Mouse (Mus musculus) spleen, adult 18-20 months (tissue): Measurements from ENCODE around the gene Olfr788.

Source experiments
- DNase-seq, 2 experiments: peaks; one replicate each; pipeline ENCODE4 v3.0.0; 2022; ENCODE audit warnings: mixed read lengths in 2 of 2

The Olfr788 gene

GRCm38 (mm10) chr10:129470698-129471097 is at the start of gene Olfr788:
TSS of gene Olfr788 (plus strand) at chr10:129470998.
- no peak for DNase-seq

GRCm38 (mm10) chr10:129427006-129427405 is 43.8 kb upstream of the Olfr788 start, which contains the start of gene Olfr786:
TSS of gene Olfr786 (plus strand) at chr10:129427306.
- DNase-seq = no peak

GRCm38 (mm10) chr10:129461562-129461961 is 9.2 kb upstream of the Olfr788 start, which contains the start of gene Olfr787:
TSS of gene Olfr787 (plus strand) at chr10:129461862.
- DNase-seq = no peak

- no peak for DNase-seq
These were observed 2.5 kb downstream of the Olfr788 start for GRCm38 (mm10) chr10:129473256-129473655.

GRCm38 (mm10) chr10:129473723-129474122 is 2.9 kb downstream of the Olfr788 start:
- no peak for DNase-seq

GRCm38 (mm10) chr10:129484452-129484851 is 13.7 kb downstream of the Olfr788 start, which contains the start of gene Olfr789:
TSS of gene Olfr789 (plus strand) at chr10:129484752.
- DNase-seq = no peak

- no peak for DNase-seq
These were observed 19.3 kb downstream of the Olfr788 start for GRCm38 (mm10) chr10:129490101-129490500.

GRCm38 (mm10) chr10:129498192-129498591 is 27.4 kb downstream of the Olfr788 start, which contains the start of gene Olfr790:
TSS of gene Olfr790 (plus strand) at chr10:129498492.
- no peak for DNase-seq

GRCm38 (mm10) chr10:129521492-129521891 is 50.7 kb downstream of the Olfr788 start, which contains the start of gene Olfr791:
TSS of gene Olfr791 (plus strand) at chr10:129521792.
- no peak for DNase-seq
